Mouse (Mus musculus): ENCODE measurements around the gene Clba1. TPM values are rescaled to one million over a fixed set of nuclear protein-coding genes. Genes with fewer than 3 reads are reported as not detected.
A peak's percentile ranks its signal among the peaks of the same experiment; 100 is the strongest.

Gene Clba1
- total and polyA plus RNA-seq, 3 experiments, result 15.2 to 21.4 TPM; not detected in 1

- no peak overlapping the region for H3K9ac ChIP-seq (ENCODE audit: control insufficient read depth, low read depth, low read length, poor library complexity, severe bottlenecking)
- no peak for TF ChIP-seq MXI1 (IDR thresholded peaks at IDR 0.05; ENCODE audit: low read depth, low read length)
- no peak for TF ChIP-seq BHLHE40 (IDR thresholded peaks at IDR 0.05; ENCODE audit: borderline replicate concordance, low read depth, low read length)
- TF ChIP-seq JUND (IDR thresholded peaks at IDR 0.05; ENCODE audit: low read depth, low read length), result no peak
- no peak for TF ChIP-seq USF2 (IDR thresholded peaks at IDR 0.05; ENCODE audit: borderline replicate concordance in 1 of 2, insufficient read depth in 1 of 2, low read depth in 1 of 2, low read length in 2 of 2)
- no peak for TF ChIP-seq ELF1 (IDR thresholded peaks at IDR 0.05; ENCODE audit: low read depth, low read length)
- TF ChIP-seq CHD1 (IDR thresholded peaks at IDR 0.05; ENCODE audit: low read depth, low read length), result no peak
- no peak for TF ChIP-seq MYB (IDR thresholded peaks at IDR 0.05; ENCODE audit: low read depth, low read length)
- no peak for TF ChIP-seq SMC3 (IDR thresholded peaks at IDR 0.05; ENCODE audit: low read depth, low read length)
- TF ChIP-seq POLR2AphosphoS5 (IDR thresholded peaks at IDR 0.05; ENCODE audit: borderline replicate concordance, low read depth, low read length), result no peak
- no peak for TF ChIP-seq GATA1 (IDR thresholded peaks at IDR 0.05; ENCODE audit: low read depth, low read length)
- TF ChIP-seq MAX (IDR thresholded peaks at IDR 0.05; ENCODE audit: low read length), result no peak
- no peak for TF ChIP-seq TBP (IDR thresholded peaks at IDR 0.05; ENCODE audit: low read depth, low read length)
- no peak for TF ChIP-seq HCFC1 (IDR thresholded peaks at IDR 0.05; ENCODE audit: low read depth, low read length)
- peaks cover 0 to 5% of the 10 kb centered on the region in 2 experiments; a peak in 2 of 4 replicates for H3K36me3 ChIP-seq (ENCODE audit: control insufficient read depth in 1 of 2, insufficient read depth in 2 of 2, low read length in 2 of 2)
Measured at GRCm38 (mm10) chr12:112847880-112848279, 39.1 kb downstream of the Clba1 start.

GRCm38 (mm10) chr12:112849235-112850022 is 40.7 kb downstream of the Clba1 start:
- no peaks in the 10 kb centered on the region for H3K27me3 ChIP-seq (ENCODE audit: control insufficient read depth in 1 of 2, insufficient read depth in 2 of 2, low read length in 2 of 2)

More at GRCm38 (mm10) chr12:112847880-112848279, 39.1 kb downstream of the Clba1 start:
- Histone ChIP-seq H3K27ac (ENCODE audit: control insufficient read depth, low read depth, low read length) (no peak overlapping the region), H3K27me3 (ENCODE audit: control insufficient read depth in 1 of 2, insufficient read depth in 2 of 2, low read length in 2 of 2) (no peaks in the 10 kb centered on the region), H3K79me2 (ENCODE audit: control insufficient read depth, insufficient read depth, low read length, poor library complexity) (no peaks in the 10 kb centered on the region), H3K9me3 (replicated peaks; ENCODE audit: insufficient read depth, low read length) (no peaks in the 10 kb centered on the region), H3K4me1 (ENCODE audit: control insufficient read depth in 1 of 2, insufficient read depth in 2 of 2, low read length in 2 of 2) (peaks cover 2 to 8% of the 10 kb centered on the region in 2 experiments; a peak in 3 of 4 replicates), H3K4me3 (ENCODE audit: control insufficient read depth in 1 of 2, insufficient read depth in 1 of 2, low read depth in 2 of 2, low read length in 2 of 2) (no peak overlapping the region)
- no peak for DNase-seq (ENCODE audit: low read depth, low spot score)

More at GRCm38 (mm10) chr12:112849235-112850022, 40.7 kb downstream of the Clba1 start:
- Histone ChIP-seq H3K9me3 (replicated peaks; ENCODE audit: insufficient read depth, low read length) (no peaks in the 10 kb centered on the region), H3K79me2 (ENCODE audit: control insufficient read depth, insufficient read depth, low read length, poor library complexity) (no peaks in the 10 kb centered on the region), H3K9ac (ENCODE audit: control insufficient read depth, low read depth, low read length, poor library complexity, severe bottlenecking) (no peak overlapping the region), H3K4me1 (ENCODE audit: control insufficient read depth in 1 of 2, insufficient read depth in 2 of 2, low read length in 2 of 2) (peaks cover 2 to 8% of the 10 kb centered on the region in 2 experiments; a peak in 3 of 4 replicates), H3K36me3 (ENCODE audit: control insufficient read depth in 1 of 2, insufficient read depth in 2 of 2, low read length in 2 of 2) (peaks cover 0 to 5% of the 10 kb centered on the region in 2 experiments; a peak in 2 of 4 replicates), H3K27ac (ENCODE audit: control insufficient read depth, low read depth, low read length) (no peak overlapping the region), H3K4me3 (ENCODE audit: control insufficient read depth in 1 of 2, insufficient read depth in 1 of 2, low read depth in 2 of 2, low read length in 2 of 2) (no peak overlapping the region)
- no peak for DNase-seq (ENCODE audit: low read depth, low spot score)
- no peak for TF ChIP-seq ETS1 (IDR thresholded peaks at IDR 0.05; ENCODE audit: low read depth, low read length)
- TF ChIP-seq RAD21 (IDR thresholded peaks at IDR 0.05; ENCODE audit: low read depth, low read length), result peak; percentile 49
- peak; percentile 58 for TF ChIP-seq SMC3 (IDR thresholded peaks at IDR 0.05; ENCODE audit: low read depth, low read length)
- peak in 1 of 3 experiments; percentile 62; a peak in 3 of 6 replicates for TF ChIP-seq CTCF (IDR thresholded peaks at IDR 0.05 in 2 of 3, conservative IDR thresholded peaks at IDR 0.05 in 1 of 3; ENCODE audit: control insufficient read depth in 1 of 3, insufficient read depth in 1 of 3, low read depth in 2 of 3, low read length in 3 of 3, poor library complexity in 1 of 3, severe bottlenecking in 1 of 3)
- TF ChIP-seq POLR2AphosphoS2 (IDR thresholded peaks at IDR 0.05; ENCODE audit: low read length), result no peak
- TF ChIP-seq JUND (IDR thresholded peaks at IDR 0.05; ENCODE audit: low read depth, low read length), result no peak
- TF ChIP-seq ZNF384 (IDR thresholded peaks at IDR 0.05; ENCODE audit: low read depth, low read length), result peak; percentile 87
- TF ChIP-seq CHD1 (IDR thresholded peaks at IDR 0.05; ENCODE audit: low read depth, low read length), result no peak
- TF ChIP-seq SIN3A (IDR thresholded peaks at IDR 0.05; ENCODE audit: low read length), result no peak

Data from MEL (cell line).